Mouse (Mus musculus): ENCODE data around the gene AV320801.
"Not testable (repeated sequence)": the region's sequence is repeated elsewhere in the genome, so short reads cannot be mapped to it uniquely, and the experiment has no call there.

AV320801 gene

DNA sequence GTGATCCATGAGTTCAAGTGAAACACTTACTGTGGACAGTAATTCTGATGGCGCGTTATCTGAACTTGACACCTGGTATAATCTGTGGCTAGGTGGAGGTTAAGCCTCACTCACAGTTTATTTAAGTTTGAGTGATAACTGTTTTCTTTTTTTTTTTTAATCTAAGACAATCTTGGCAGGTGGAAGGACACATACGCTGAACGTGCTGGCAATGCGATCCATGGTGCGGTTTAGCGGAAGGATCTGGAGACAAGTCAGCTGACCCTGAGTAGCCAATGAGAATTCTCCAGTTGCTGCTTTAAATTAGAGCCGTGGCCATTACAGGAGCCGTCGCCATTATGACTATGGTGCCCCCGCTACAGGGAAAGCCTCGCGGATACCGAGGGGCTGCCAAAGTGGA, at the start of gene AV320801:
Gene AV320801, plus strand, starts transcription at position 301 of the 400 bp plus-strand sequence.
- DNase-seq (ENCODE audit: extremely low spot score) = not testable (repeated sequence)

DNA sequence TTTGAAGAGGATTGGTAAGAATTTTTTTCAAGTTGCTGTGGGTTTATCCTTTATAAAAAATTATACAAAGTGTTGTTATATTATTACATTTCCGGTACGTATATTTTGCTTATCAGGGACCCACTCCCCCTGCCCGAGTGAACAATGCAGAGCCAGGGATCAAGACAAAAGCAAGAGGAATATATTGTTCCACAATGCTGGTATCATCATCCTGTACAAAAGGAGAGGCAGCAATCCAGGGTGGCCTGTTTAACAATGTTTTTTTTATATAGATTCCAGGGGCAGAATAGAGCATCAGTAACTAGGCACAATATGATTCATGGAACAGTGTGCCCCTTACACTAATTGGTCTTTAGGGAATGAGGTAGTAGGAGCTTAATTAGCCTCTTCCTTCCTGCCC, 30.2 kb upstream of the AV320801 start:
- DNase-seq (ENCODE audit: extremely low spot score) = not testable (repeated sequence)

DNA sequence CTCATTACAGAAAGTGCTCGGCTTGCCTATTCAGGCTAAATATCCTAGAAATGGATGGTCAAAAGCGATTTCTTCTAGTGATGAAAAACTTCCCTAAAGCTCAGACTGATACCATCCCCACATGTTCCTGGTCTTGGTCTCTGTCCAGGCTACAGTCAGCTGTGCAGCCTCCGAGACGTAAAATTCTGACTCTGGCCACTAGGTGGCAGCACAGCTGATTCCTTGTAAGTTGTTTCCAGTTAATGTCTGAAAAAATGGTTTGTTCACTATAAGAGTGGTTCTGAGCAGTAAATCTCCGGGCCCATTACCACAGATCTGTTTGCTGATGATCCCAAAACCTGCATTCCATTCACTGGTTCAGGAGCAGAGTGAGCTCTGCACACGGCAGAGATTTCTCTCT, 12.5 kb upstream of the AV320801 start:
- not testable (repeated sequence) for DNase-seq (ENCODE audit: extremely low spot score)

DNA sequence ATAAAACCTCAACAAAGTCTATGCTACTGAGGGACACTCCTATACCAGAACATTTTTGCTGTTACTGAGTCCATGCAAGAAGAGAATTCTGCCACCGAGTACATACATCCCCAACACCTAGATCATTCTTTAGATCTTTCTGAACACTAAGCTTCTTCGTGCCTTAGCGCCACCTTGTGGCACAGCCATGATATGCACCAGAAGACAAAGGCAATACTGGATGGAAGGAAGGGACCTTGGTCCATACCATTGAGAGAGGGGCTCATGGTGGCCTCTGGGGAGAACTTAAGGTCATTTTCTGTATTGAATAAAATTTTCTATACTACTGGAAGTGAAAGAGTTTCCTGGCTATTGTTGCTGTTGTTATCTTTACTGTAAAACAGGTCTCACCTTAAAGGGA, 11.2 kb upstream of the AV320801 start:
- not testable (repeated sequence) for DNase-seq (ENCODE audit: extremely low spot score)
